Mouse (Mus musculus): ENCODE data around the gene Tacr3. TPM values are rescaled to one million over a fixed set of nuclear protein-coding genes. Genes with fewer than 3 reads are reported as not detected.

Tacr3 gene
- polyA plus RNA-seq, 2 experiments: 0.16 to 0.34 TPM

DNA sequence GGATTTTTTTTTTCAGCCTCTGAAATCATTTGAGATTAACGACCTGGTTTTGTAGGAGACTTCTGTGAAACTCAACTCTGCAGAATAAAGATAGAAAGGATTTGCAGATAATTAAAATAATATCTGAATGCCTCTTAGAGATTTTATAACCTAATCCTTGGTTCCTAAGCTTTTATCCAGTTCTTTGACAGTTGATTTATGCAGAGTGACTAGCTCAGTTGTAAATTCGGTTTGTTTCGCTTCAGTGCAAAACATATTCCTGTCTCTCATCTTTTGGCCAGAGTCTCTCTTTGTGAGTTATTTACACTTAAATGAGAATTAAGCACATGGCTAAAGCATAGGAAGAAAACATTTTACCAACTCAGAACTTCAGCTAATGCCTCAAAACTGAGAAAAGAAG lies 151.3 kb downstream of the Tacr3 start:
- DNase-seq (ENCODE audit: low spot score) (no peak), ATAC-seq (ENCODE audit: low FRiP score, low read depth) (no peak)
- Histone ChIP-seq H3K27ac (replicated peaks; ENCODE audit: low read depth, low read length) (no peak overlapping the region), H3K4me2 (replicated peaks; ENCODE audit: low read depth, low read length, severe bottlenecking) (no peak overlapping the region), H3K36me3 (ENCODE audit: control insufficient read depth, insufficient read depth, low read length) (no peaks in the 10 kb centered on the region), H3K9ac (ENCODE audit: low read depth, low read length, severe bottlenecking) (no peak overlapping the region), H3K4me3 (replicated peaks; ENCODE audit: low read length) (no peak overlapping the region), H3K9me3 (ENCODE audit: control insufficient read depth, low read length) (no peaks in the 10 kb centered on the region), H3K4me1 (ENCODE audit: control insufficient read depth, insufficient read depth, low read length) (no peaks in the 10 kb centered on the region), H3K27me3 (ENCODE audit: control insufficient read depth, insufficient read depth, low read length) (no peaks in the 10 kb centered on the region)
- no peak for TF ChIP-seq POLR2A (IDR thresholded peaks at IDR 0.05; ENCODE audit: borderline replicate concordance, extremely low read depth, insufficient read depth, insufficient read length)
- 50% methylated on average over 3 of the region's 3 CpGs for WGBS

All from limb, embryonic 14.5 days (tissue).